Mouse (Mus musculus) neural tube, postnatal 0 days (tissue): ENCODE data around the gene Igfbp7. TPM values are rescaled to one million over a fixed set of nuclear protein-coding genes. Genes with fewer than 3 reads are reported as not detected.

Experiments
- polyA plus RNA-seq: library from polyadenylated mRNA; unstranded; fragments of >200 nt; fragmentation: Nextera tagmentation; extraction: Ambion mirVana; gene quantifications from 2 replicates; pipeline ENCODE4 v1.2.1, GENCODE M21; 2015

Igfbp7 gene
- 93.6 and 120 TPM in 2 replicates for polyA plus RNA-seq

DNA sequence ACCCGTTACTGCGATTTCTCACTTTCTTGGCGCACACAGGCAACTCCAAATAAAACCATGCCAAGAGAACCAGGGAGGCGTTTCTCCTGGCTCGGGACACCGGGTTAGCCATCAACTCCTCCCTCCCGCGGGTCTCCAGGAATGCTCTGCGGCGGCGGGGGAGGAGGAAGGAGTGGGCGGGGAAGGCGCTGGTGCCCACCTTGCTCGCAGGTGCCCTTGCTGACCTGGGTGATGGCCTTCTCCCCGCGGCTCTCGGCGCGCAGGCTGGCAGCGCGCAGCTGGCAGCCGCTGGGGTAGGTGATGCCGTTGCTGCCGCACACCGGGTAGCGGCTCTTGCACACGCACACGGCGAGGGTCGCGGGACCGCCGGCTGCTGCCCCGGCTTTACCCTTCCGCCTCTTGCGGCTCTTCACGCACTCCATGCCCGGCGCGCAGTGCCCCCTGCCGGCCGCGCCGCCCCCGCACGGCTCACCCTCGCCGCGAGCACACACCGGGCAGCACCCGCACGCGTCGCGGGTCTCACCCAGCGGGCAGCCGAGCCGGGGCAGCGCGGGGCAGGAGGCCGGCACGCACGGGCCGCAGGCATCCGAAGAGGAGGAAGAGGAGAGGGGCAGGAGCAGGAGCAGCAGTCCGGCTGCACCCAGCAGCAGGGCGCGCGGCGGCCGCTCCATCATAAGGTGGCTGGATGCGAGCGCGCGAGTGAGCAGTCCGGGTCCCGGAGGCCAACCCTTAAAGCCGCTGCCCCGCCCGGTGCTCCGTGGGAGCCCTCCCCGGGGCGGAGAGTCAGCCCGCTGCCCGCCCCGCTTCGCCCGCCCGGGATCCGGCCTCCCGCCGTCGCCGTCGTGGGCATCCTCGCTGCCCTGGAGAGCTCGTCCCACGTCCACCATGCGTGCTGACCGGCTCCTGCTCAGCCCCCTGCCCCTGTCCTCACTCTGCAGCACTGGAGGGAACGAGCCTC is at the start of gene Igfbp7:
Gene Igfbp7, minus strand, starts transcription at position 701 of the 958 bp plus-strand sequence.

DNA sequence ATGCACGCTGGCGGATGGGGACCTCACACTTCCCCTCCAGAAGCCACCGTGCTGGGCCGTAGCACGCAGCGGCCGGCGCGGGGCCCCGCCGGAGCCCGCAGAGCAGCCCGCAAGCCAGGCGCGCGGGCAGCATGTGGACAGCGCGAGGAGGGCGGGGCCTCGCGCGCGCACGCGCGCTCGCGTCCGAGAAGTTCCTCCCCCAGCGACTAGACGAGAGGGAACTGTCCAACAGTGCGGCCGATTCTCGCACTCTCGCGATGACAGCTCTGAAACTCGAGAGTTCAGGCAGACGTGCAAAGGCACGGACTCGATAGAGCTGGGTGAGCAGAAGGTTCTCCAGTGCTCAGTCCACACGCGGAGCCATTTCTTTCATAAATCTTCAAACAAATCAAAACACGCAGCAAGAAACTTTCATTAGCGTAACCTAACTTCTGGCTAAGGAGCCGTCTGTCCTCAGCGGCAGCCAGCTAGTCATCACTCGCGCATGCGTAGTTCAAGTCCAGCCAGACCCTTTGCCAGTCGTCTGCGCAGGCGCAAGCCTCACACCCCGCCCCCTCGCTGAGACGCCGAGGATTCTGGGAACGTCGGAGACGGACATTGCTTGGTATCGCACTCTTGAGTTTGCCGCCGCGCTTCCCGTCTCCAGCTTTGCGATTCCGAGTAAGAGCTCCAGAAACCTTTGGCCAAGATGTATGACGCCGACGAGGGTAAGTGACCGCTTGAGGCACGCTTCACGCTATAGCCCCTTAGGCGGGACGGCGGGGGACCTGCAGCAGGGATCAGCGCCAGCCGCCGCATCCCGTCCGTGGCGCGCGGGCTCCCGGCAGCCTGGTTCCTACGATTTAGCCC is 97.7 kb downstream of the Igfbp7 start, which contains the start of the genes Noa1 and Polr2b:
Gene Noa1, minus strand, starts transcription at position 161 of the 849 bp plus-strand sequence.
Gene Polr2b, plus strand, starts transcription at position 224 of the 849 bp plus-strand sequence.

Other genes starting within 250 kb of the Igfbp7 start
- 1.7 and 2.1 TPM in 2 replicates for gene Spink2, start 196.6 kb downstream of the Igfbp7 start, polyA plus RNA-seq
- 5.0 and 5.6 TPM in 2 replicates for gene Rest, start 142.6 kb downstream of the Igfbp7 start, polyA plus RNA-seq
- 32.1 and 34.0 TPM in 2 replicates for gene Noa1, start 98.0 kb downstream of the Igfbp7 start, polyA plus RNA-seq
- 38.9 and 41.6 TPM in 2 replicates for gene Polr2b, start 97.9 kb downstream of the Igfbp7 start, polyA plus RNA-seq